8 mouse cellular contexts compared by ENCODE assay signal in the genomic region with DNA sequence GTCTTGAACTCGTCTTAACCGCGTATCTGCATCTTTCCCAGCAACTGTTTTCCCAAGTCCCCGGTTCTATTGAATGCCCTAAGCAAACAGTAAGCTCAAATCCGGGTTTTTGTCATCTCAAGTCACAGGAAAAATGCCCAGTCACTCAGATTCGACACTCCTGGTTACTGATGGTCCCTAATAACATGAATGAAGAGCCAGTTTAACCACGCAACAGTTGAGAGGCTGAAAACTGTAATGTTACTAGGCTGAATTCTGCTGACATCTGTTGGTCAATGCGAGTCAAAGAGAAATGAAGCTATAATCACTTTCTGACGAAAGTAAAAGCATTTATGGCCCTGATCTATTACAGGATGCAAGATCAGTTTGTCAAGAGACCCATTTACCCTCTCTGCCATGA. TPM values are rescaled to one million over a fixed set of nuclear protein-coding genes. Genes with fewer than 3 reads are reported as not detected.
DNase-seq lines count a peak whose midpoint lies in the region; ATAC-seq lines count a peak whose summit lies in the region.

No protein-coding gene starts in this region.

- H3K36me3 ChIP-seq in forebrain, embryonic 12.5 days (replicated peaks), result peaks cover 28% of the 10 kb centered on the region
- peaks cover 13% of the 10 kb centered on the region for H3K36me3 ChIP-seq in midbrain, embryonic 16.5 days (ENCODE audit: control insufficient read depth, insufficient read depth, low read length)

- peak overlapping the region; percentile 92 for H3K4me3 ChIP-seq in forebrain, embryonic 12.5 days (replicated peaks)
- H3K4me3 ChIP-seq in midbrain, embryonic 16.5 days (ENCODE audit: low read depth, low read length), result peak overlapping the region; percentile 59

- H3K27me3 ChIP-seq in forebrain, embryonic 12.5 days, result no peaks in the 10 kb centered on the region
- no peaks in the 10 kb centered on the region for H3K27me3 ChIP-seq in midbrain, embryonic 16.5 days (ENCODE audit: control insufficient read depth, insufficient read depth, low read depth, low read length)

- no peak for ATAC-seq in forebrain, embryonic 12.5 days (ENCODE audit: low FRiP score)
- ATAC-seq in midbrain, embryonic 16.5 days, result peak; percentile 23; the same call in 1 of the 2 replicates

- WGBS in forebrain, embryonic 12.5 days, result 8% methylated on average over 9 of the region's 9 CpGs
- whole genome bisulfite sequencing in large intestine, adult 2 months, result under 1% methylated on average over 9 of the region's 9 CpGs
- WGBS in midbrain, embryonic 16.5 days, result 7% methylated on average over 9 of the region's 9 CpGs

- peak overlapping the region; percentile 93 for H3K9ac ChIP-seq in forebrain, embryonic 12.5 days
- peak overlapping the region; percentile 94 for H3K9ac ChIP-seq in midbrain, embryonic 16.5 days (ENCODE audit: low read depth, low read length)

- peak; percentile 10 for DNase-seq in cerebellum, adult 11 months
- DNase-seq in cerebellum, postnatal 25 days, result no peak
- DNase-seq in spleen, adult 12 weeks (ENCODE audit: low spot score), result peak; percentile 10
- no peak for DNase-seq in spleen, postnatal 10 days (ENCODE audit: low spot score in 2 of 2)
- peak; percentile 8 for DNase-seq in large intestine, adult 2 months (ENCODE audit: low read depth, low spot score)
- DNase-seq in urinary bladder, postnatal 14 days (ENCODE audit: low spot score), result no peak

- peak overlapping the region; percentile 95 for H3K27ac ChIP-seq in forebrain, embryonic 12.5 days
- peak overlapping the region; percentile 89 for H3K27ac ChIP-seq in midbrain, embryonic 16.5 days (ENCODE audit: low read length)

- peak overlapping the region; percentile 75 for H3K4me2 ChIP-seq in forebrain, embryonic 12.5 days
- H3K4me2 ChIP-seq in midbrain, embryonic 16.5 days (ENCODE audit: low read length), result peak overlapping the region; percentile 64

- H3K4me1 ChIP-seq in forebrain, embryonic 12.5 days, result peaks cover 35% of the 10 kb centered on the region
- peaks cover 31% of the 10 kb centered on the region for H3K4me1 ChIP-seq in midbrain, embryonic 16.5 days (ENCODE audit: control insufficient read depth, insufficient read depth, low read length)

- no peaks in the 10 kb centered on the region for H3K9me3 ChIP-seq in forebrain, embryonic 12.5 days
- no peaks in the 10 kb centered on the region for H3K9me3 ChIP-seq in midbrain, embryonic 16.5 days (replicated peaks; ENCODE audit: control insufficient read depth, low read length, poor library complexity, severe bottlenecking)

RNA-seq across cellular contexts. Expression of a gene that starts 0.7 kb away (rescaled TPM):
- polyA plus RNA-seq in forebrain, embryonic 12.5 days (2016; fragmentation: Nextera tagmentation; extraction: Ambion mirVana), result 29.1 and 32.5 TPM in 2 replicates
- 2.8 and 4.4 TPM in 2 replicates for polyA plus RNA-seq in large intestine, adult 2 months (2012; rRNA removed)
- polyA plus RNA-seq in midbrain, embryonic 16.5 days (2015; fragmentation: Nextera tagmentation; extraction: Ambion mirVana), result 33.2 and 35.0 TPM in 2 replicates

RNA-seq across cellular contexts. Expression of a gene that starts 27.9 kb away (rescaled TPM):
- polyA plus RNA-seq in forebrain, embryonic 12.5 days (2016; fragmentation: Nextera tagmentation; extraction: Ambion mirVana), result 160 and 165 TPM in 2 replicates
- 2.7 and 4.1 TPM in 2 replicates for polyA plus RNA-seq in large intestine, adult 2 months (2012; rRNA removed)
- 109 and 135 TPM in 2 replicates for polyA plus RNA-seq in midbrain, embryonic 16.5 days (2015; fragmentation: Nextera tagmentation; extraction: Ambion mirVana)

RNA-seq across cellular contexts. Expression of a gene that starts 33.3 kb away (rescaled TPM):
- 32.1 and 36.5 TPM in 2 replicates for polyA plus RNA-seq in forebrain, embryonic 12.5 days (2016; fragmentation: Nextera tagmentation; extraction: Ambion mirVana)
- 1.2 and 1.7 TPM in 2 replicates for polyA plus RNA-seq in large intestine, adult 2 months (2012; rRNA removed)
- polyA plus RNA-seq in midbrain, embryonic 16.5 days (2015; fragmentation: Nextera tagmentation; extraction: Ambion mirVana), result 13.5 and 16.7 TPM in 2 replicates

Comparison
In these comparisons a context has a peak if more than half of its experiments do, and no peak if none do; other contexts are left out.
1. DNase-seq: peak in cerebellum, adult 11 months (single experiment), spleen, adult 12 weeks (single experiment) and large intestine, adult 2 months (single experiment); none in cerebellum, postnatal 25 days (0 of 2), spleen, postnatal 10 days (0 of 2) and urinary bladder, postnatal 14 days (single experiment).
2. RNA of a gene that starts 27.9 kb away (polyA plus RNA-seq): 160 to 165 TPM in forebrain, embryonic 12.5 days and 109 to 135 TPM in midbrain, embryonic 16.5 days; 2.7 to 4.1 TPM in large intestine, adult 2 months; every median in the first group is over 10 times any median in the second.